Mouse (Mus musculus): Measurements from ENCODE around the gene Ak5. TPM values are rescaled to one million over a fixed set of nuclear protein-coding genes. Genes with fewer than 3 reads are reported as not detected.

The Ak5 gene
- polyA plus RNA-seq, 1 experiment from 2014 or later: 0.79 TPM

Other genes with a start within 250 kb of the Ak5 start
- gene Pigk, start 45.7 kb upstream of the Ak5 start, polyA plus RNA-seq (2016; fragmentation: Nextera tagmentation; extraction: Ambion mirVana): 36.0 and 37.8 TPM in 2 replicates

All from midbrain, embryonic 10.5 days (tissue).